Mouse (Mus musculus): ENCODE measurements around the gene Ogdh. TPM values are rescaled to one million over a fixed set of nuclear protein-coding genes. Genes with fewer than 3 reads are reported as not detected.
A peak's percentile ranks its signal among the peaks of the same experiment; 100 is the strongest.
"Not testable (repeated sequence)": the region's sequence is repeated elsewhere in the genome, so short reads cannot be mapped to it uniquely, and the experiment has no call there.

The Ogdh gene
- total RNA-seq, 2 experiments from 2014 or later = 1,619 to 1,687 TPM

DNA sequence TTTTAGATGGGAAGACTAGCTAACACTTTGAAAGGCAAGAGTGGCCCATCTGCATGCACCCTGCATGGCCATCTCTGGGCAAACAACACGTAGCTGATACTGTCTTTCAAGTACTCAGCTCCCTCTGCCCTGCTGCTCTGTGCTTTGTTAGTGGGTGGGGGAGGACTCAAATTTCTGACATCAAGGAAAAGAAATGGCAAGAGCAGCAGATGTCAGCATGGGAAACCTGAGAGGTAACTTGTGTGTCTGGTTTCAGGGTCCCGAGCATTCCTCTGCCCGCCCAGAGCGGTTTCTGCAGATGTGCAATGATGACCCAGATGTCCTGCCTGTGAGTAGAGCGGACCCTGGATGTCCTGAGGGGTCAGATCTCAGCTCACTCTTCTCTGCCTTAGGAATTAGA is 58.2 kb downstream of the Ogdh start:
- DNase-seq (ENCODE audit: low spot score) = no peak
- intact Hi-C loops (cut with DNase I) = no loop called here

DNA sequence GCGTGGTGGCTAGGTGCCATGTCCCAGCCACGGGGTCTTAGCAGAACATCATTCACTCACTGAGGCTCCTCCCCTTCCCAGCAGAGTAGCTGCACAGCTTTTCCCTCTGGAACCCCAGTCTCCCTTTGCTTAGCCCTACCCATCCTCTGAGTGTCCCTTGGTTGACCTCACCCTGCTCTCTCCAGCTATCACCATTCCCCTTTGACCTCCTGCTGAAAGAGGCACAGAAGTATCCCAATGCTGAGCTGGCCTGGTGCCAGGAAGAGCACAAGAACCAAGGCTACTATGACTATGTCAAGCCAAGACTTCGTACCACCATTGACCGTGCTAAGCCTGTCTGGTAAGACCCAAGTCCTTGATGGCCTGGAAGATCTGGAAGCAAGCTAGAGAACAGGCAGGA is 63.7 kb downstream of the Ogdh start:
- DNase-seq (ENCODE audit: low spot score) = no peak
- intact Hi-C loops (cut with DNase I) = no loop called here

- intact Hi-C loops (cut with DNase I) = no loop called here
- DNase-seq (ENCODE audit: low spot score) = no peak
Measured at GRCm38 (mm10) chr11:6364581-6365275, 73.3 kb downstream of the Ogdh start.

GRCm38 (mm10) chr11:6365885-6366284 is 74.5 kb downstream of the Ogdh start:
- intact Hi-C loops (cut with DNase I) = loop anchor here (2.0 kb wide), 1 partner anchor 45 kb away; no protein-coding TSS in a partner anchor
- peak; percentile 51 for DNase-seq (ENCODE audit: low spot score)

- no peak for DNase-seq (ENCODE audit: low spot score)
- intact Hi-C loops (cut with DNase I) = loop anchor here (2.0 kb wide), 1 partner anchor 44 kb away; no protein-coding TSS in a partner anchor
Measured at GRCm38 (mm10) chr11:6366434-6366833, 75.0 kb downstream of the Ogdh start.

- DNase-seq (ENCODE audit: low spot score) = no peak
- intact Hi-C loops (cut with DNase I) = loop anchor here (2.0 kb wide), 1 partner anchor 44 kb away; no protein-coding TSS in a partner anchor
Measured at GRCm38 (mm10) chr11:6367156-6367555, 75.7 kb downstream of the Ogdh start.

DNA sequence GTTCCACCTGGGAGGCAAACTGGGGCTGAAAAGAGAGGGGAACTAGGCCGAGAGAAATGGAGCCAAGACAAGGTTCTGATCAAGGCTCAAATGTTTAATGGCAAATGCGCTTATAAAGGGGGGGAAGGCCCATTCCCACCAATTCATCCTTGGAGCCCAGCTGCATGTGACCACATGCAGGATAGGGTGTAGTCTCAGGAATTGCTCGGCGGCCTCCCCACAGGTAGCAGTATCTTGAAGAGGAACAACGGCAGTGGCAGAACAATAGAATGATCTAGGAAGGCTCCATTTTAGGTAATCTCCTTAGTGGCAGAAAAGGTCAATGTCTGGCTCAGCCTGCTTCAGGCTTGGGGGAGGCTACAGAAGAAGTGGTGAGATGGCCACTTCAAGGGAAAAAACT is 76.6 kb downstream of the Ogdh start:
- not testable (repeated sequence) for DNase-seq (ENCODE audit: low spot score)
- intact Hi-C loops (cut with DNase I) = loop anchor here (2.0 kb wide), 1 partner anchor 43 kb away; no protein-coding TSS in a partner anchor

GRCm38 (mm10) chr11:6371376-6372155 is 80.1 kb downstream of the Ogdh start:
- intact Hi-C loops (cut with DNase I) = no loop called here
- DNase-seq (ENCODE audit: low spot score) = no peak

DNA sequence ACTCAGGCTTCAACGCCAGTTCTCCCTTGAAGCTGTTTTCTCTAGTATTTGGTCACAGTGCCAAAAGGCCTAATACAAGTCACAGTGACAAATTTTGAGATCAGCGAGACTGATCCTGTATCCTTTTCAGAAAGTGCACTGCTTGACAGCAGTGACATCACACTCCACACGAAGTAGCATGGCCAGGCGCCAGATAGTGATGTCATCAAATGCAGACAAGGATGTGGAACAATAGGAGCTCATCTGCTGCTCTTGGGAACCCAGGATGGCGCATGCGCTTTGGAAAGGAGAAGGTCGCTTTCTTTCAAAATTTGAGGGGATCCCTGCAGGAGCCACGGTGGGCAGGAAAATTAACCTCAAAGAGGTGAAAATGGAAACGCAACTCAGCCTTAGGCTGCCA is 81.4 kb downstream of the Ogdh start:
- intact Hi-C loops (cut with DNase I) = no loop called here
- no peak for DNase-seq (ENCODE audit: low spot score)

DNA sequence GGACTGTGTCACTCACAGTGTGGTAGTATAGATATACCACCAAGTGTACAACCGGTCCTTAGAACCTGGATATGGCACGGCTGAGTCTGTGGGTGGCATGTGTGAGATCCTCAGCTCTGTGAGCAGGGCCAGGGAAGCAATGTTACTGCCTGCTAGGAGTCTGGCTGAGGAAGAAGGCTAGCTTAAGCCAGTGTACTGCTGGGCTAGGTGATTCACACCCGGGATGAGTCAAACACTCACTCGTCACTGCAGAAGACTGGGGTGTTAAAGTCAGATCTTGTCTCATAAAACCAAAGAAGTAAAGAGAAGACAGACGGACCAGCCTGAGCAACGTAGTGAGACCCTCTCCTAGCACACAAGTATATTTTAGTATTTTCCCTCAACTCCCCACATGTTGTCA is 89.5 kb downstream of the Ogdh start:
- intact Hi-C loops (cut with DNase I) = no loop called here

GRCm38 (mm10) chr11:6388126-6388725 is 96.8 kb downstream of the Ogdh start:
- intact Hi-C loops (cut with DNase I) = no loop called here
- DNase-seq (ENCODE audit: low spot score) = no peak

More for the DNA sequence above, 89.5 kb downstream of the Ogdh start:
- DNase-seq (ENCODE audit: low spot score) = no peak

GRCm38 (mm10) chr11:6388726-6389413 is 97.4 kb downstream of the Ogdh start, which contains the start of gene Zmiz2:
Zmiz2 (plus strand) TSS chr11:6389074.
- peak; percentile 91 for DNase-seq (ENCODE audit: low spot score)
- intact Hi-C loops (cut with DNase I) = no loop called here

- intact Hi-C loops (cut with DNase I) = no loop called here
Measured at GRCm38 (mm10) chr11:6389483-6389921, 98.1 kb downstream of the Ogdh start.

DNA sequence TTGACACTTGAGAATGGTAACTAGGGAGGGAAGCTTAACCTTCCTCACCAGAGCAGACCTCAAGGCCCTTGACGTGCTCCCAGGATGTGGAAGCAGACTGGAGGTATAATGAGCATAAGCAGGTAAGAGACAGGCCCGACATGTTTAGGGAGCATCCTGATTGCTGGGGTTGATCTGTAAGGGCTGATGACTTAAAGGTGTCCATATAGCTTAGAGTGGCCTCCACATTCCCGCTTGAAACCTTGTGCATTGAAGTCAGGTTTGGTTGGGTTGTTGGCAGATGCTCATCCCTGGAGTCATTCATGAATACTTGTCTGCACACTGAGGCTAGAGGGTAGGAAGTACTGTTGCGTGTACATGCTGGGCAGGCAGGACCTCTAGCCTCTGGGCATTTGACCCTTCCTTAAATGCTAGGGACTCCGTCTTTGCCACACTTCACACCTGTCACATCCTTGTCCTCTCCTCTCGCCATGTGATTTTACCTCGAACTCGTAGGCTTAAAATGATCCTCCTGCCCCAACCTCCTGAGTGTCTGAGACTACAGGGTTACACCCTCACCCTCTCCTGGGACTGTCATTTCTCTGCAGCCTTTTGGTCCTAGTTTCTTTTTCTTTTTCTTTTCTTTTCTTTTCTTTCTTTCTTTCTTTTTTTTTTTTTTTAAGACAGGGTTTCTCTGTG is 99.1 kb downstream of the Ogdh start:
- intact Hi-C loops (cut with DNase I) = no loop called here
- DNase-seq (ENCODE audit: low spot score) = no peak

More at GRCm38 (mm10) chr11:6389483-6389921, 98.1 kb downstream of the Ogdh start:
- no peak for DNase-seq (ENCODE audit: low spot score)

- no peak for DNase-seq (ENCODE audit: low spot score)
- intact Hi-C loops (cut with DNase I) = no loop called here
Measured at GRCm38 (mm10) chr11:6391516-6392276, 100.3 kb downstream of the Ogdh start.

GRCm38 (mm10) chr11:6392857-6393256 is 101.4 kb downstream of the Ogdh start:
- intact Hi-C loops (cut with DNase I) = no loop called here
- DNase-seq (ENCODE audit: low spot score) = no peak

GRCm38 (mm10) chr11:6393866-6394265 is 102.4 kb downstream of the Ogdh start:
- no peak for DNase-seq (ENCODE audit: low spot score)
- intact Hi-C loops (cut with DNase I) = no loop called here

GRCm38 (mm10) chr11:6395565-6395964 is 104.1 kb downstream of the Ogdh start:
- no peak for DNase-seq (ENCODE audit: low spot score)

GRCm38 (mm10) chr11:6398141-6398540 is 106.7 kb downstream of the Ogdh start:
- intact Hi-C loops (cut with DNase I) = no loop called here

More at GRCm38 (mm10) chr11:6395565-6395964, 104.1 kb downstream of the Ogdh start:
- intact Hi-C loops (cut with DNase I) = no loop called here

More at GRCm38 (mm10) chr11:6398141-6398540, 106.7 kb downstream of the Ogdh start:
- DNase-seq (ENCODE audit: low spot score) = no peak
